Mouse (Mus musculus) WW6 (cell line): ENCODE measurements around the gene Cbl.

ENCODE experiments used
- DNase-seq: peaks from one replicate; pipeline ENCODE4 v3.0.0-alpha.2; 2013; ENCODE audit warnings: low read depth, low spot score

Cbl gene

DNA sequence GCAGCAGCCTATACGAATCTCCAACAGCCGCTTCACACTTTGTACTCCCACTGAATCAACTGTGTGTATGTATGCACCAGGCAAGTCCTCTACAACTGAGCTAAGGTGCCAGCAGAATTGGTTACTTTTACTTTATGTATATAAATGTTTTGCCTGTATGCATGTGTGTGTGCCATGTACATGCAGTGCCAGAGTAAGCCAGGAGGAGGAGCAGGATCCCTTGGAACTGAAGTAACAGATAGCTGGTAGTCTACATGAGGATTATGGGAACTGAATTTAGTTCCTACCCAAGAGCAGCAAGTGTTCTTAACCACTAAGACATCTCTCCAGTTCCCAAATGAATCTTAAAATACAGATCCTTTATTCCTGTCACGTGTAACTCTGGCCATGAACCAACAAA is 51.6 kb downstream of the Cbl start:
- no peak for DNase-seq

GRCm38 (mm10) chr9:44181537-44181936 is 52.3 kb downstream of the Cbl start:
- no peak for DNase-seq

- DNase-seq, result no peak
Observed at GRCm38 (mm10) chr9:44178811-44179210, 55.0 kb downstream of the Cbl start.

DNA sequence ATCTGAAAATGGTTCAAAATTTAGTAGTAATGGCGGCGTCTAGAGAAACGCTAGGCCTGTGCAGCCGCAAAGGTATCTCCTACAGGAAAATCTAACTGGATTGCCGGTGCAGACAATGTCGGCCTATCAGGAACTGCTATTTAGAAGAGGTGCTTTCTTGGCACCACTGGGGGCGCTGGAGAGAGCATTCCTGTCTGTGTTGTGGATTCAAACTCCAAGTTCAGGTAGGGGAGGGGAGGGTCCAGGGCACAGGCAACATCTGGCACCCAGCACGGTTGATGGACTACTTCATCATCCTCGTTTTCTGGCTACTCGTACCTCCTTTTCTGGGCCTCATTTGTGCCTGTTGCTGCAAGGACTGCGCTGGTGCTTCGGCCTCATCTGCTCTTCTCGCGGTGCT is 55.5 kb downstream of the Cbl start:
- DNase-seq, result peak; percentile 90

DNA sequence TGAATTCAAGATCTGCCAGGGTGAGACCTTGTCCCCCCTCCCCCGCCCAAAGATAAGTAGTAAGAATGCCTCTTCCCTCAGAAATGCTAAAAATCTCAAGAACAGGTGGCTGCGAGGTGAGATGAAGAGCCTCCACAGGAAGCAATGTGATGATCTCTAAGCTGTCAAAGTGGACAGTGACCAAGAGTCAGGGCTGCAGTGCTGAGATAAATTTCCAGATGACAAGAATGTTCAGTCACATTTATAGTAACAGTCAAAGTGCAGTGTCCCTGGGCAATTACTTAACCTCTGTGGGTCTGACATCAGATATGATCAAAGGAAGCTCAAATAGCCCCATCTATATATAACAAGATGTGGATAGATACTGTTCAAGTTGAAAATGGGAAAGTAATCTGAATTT is 56.4 kb downstream of the Cbl start:
- no peak for DNase-seq

- no peak for DNase-seq
Observed at GRCm38 (mm10) chr9:44175957-44176356, 57.9 kb downstream of the Cbl start.

- DNase-seq, result no peak
Observed at GRCm38 (mm10) chr9:44175556-44175955, 58.3 kb downstream of the Cbl start.

- no peak for DNase-seq
Observed at GRCm38 (mm10) chr9:44170691-44171151, 63.1 kb downstream of the Cbl start.

DNA sequence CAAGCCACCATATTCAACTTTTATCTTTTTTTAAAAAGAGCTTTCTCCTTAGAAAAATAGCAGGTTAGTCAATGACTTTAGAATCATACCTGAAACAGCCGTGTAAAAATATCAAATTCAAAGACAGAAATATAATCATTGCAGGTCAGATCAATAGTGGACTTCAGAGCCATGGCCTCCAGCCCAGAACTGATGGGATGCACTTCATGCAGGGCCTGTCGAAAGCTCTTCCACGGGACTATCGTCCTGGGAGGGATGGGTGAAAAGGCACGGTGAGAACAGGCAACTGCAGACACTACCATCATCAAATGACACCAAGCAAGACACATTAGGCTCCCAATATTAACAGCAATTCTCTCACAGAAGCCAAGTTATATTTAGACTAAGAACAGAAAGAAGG is 64.9 kb downstream of the Cbl start:
- no peak for DNase-seq

DNA sequence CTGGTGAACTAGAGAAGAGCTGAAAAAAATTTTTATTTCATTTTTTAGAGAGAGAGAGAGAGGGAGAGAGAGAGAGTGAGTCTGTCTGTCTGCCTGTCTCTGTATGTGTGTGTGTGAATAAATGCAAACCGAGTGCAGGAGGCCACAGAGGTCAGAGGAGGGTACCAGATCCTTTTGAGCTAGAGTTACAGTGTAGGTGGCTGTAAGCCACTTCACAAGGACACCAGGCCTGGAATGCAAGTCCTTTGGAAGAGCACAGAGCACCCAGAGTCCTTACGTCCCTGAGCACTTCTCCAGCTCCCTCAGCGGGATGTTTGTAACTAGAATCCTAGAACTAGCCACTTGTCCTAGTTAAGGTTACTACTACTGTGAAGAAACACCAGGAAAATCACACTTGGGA is 74.0 kb downstream of the Cbl start:
- DNase-seq, result no peak

DNA sequence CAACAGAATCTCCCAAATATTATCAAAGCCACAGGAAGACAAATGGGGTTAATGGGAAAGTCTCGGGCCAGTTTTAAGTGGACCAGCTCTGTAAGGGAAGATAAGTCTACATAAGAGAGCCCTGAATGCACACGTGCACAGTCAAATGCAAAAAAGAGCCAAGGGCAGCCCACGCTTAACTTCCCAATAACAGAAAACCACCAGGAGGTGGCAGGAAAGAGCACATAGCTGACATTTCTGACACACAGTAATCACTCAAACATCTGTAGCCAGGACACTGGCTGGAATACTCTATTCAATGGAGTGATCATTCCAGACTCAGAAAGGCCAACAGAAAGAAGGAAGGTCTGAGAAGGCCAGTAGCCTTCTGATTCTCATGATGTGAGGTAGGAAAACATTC is 86.6 kb downstream of the Cbl start:
- no peak for DNase-seq

- DNase-seq, result no peak
Observed at GRCm38 (mm10) chr9:44144718-44145060, 89.2 kb downstream of the Cbl start.

DNA sequence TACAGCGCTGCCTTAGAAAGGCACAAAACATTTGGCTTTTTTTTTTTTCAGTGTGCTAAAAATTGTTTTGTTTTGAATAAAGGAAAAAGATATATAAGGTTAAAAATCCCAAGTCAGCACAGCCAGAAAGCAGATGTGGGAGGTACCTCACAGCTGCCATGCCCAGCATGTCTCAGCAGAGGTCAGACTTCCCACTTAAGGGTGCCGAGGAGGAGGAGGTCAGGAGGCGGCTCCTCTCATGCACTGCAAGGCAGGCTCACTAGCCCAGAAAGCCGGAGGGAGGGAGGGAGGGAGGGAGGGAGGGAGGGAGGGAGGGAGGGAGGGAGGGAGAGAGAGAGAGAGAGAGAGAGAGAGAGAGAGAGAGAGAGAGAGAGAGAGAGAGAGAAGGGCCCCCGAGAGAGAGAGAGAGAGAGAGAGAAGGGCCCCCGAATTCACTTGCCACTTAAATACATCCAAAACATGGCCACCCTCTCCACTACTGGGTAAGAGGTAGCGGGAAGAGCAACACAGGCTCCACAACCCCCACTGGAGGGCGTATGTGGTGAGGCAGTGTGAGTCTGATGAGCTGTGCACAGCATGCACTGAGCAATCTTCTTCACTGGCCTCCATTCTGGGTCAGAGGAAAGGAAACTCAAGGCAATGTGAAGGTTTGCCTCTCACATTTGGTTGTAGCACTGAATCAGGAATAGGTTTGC is 89.7 kb downstream of the Cbl start:
- DNase-seq, result no peak

- DNase-seq, result no peak
Observed at GRCm38 (mm10) chr9:44143421-44143820, 90.4 kb downstream of the Cbl start.

GRCm38 (mm10) chr9:44141951-44142350 is 91.9 kb downstream of the Cbl start:
- DNase-seq, result no peak

DNA sequence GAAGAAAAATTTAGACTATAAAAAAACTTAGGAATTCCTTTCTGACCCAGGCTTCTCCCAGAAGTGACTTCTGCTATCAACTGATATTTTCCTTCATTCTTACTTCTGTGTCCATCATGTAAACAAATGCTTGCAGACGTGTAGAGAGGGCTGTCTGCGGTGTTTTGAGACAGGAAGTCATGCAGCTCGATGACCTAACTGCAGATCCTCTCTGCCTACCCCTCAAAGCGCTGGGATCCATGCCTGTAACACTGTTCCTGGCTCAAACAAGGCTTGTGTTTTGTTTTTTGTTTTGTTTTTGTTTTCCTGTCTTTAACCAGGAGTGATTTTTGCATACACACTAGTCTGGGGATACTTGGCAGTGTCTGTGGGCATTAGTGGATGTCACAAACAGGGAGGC is 96.0 kb downstream of the Cbl start:
- no peak for DNase-seq

DNA sequence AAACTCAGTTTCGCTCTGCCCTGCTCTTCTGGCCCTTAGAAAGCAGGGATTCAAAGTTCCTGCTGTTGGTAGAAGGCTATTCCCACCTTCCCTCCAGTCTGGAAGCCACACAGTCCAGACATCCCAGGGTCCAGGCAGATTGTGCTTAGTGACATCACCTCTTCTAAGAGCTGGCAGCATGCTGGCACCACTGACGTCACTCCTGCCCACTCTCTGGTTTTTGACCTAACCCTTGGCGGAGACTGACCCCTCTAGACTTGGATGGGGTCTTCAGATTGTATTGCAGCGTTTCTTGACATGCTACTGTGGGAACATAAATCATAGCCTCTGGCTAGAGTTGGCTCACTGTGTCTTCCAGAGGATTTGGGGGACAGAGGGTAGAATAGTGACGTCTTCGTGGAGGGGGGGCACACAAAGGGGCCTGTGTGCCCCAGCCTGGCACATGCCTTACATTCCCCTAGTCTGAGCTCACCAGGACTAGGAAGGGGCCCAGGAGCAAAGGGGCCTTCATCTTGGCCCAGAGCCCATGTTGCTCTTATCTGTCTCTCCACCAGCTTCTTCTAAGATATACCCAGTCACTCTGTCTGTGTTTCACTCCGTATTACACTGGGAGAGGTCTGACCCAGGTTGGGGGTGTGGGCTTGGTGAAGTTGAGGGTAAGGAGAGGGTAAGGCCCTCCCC is 98.0 kb downstream of the Cbl start:
- DNase-seq, result no peak

GRCm38 (mm10) chr9:44134851-44135730 is 98.8 kb downstream of the Cbl start:
- DNase-seq, result no peak

GRCm38 (mm10) chr9:44134101-44134850 is 99.6 kb downstream of the Cbl start, which contains the start of gene Mcam:
Mcam (plus strand) TSS chr9:44134469.
- DNase-seq, result no peak

DNA sequence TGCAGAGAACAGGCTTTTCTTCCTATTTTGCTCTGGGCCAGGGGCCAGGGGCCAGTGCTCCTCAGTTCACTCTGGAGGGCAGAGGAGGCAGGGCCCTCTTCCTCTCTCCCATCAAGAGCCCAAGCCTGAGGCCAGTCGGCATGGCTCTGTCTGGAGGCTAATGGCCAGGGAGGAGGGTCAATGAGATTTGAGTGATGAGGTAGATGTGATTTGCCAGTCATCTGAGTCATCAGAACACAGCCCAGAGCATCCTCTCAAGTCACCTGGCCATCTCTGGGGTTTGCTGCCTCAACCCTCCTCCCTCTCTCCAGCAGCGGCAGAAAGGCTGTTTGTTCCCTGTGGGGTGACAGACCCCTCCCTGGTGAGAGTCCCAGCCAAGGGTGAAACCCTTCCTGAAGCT is 100.6 kb downstream of the Cbl start:
- no peak for DNase-seq

- DNase-seq, result no peak
Observed at GRCm38 (mm10) chr9:44132200-44132599, 101.6 kb downstream of the Cbl start.

DNA sequence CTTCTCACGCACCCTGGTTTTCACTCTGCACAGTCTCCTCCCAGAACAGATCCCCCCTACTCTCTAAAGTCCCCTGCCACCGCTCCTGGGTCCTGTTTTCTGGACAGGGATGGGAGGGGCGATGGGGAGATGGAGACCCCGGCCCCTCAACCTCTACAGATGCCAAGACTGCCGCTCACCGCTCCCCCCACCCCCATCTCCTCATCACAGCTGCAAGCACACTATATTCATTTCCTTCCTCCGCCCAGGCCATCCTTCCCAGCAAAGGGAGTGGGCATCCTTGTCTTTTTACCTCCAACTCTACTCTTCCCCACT is 102.6 kb downstream of the Cbl start:
- no peak for DNase-seq
